Mouse (Mus musculus): Measurements from ENCODE around the gene Atf4. TPM values are rescaled to one million over a fixed set of nuclear protein-coding genes. Genes with fewer than 3 reads are reported as not detected.

The Atf4 gene
- 120 and 132 TPM in 2 replicates for polyA plus RNA-seq (2016; fragmentation: Nextera tagmentation; extraction: Ambion mirVana)

DNA sequence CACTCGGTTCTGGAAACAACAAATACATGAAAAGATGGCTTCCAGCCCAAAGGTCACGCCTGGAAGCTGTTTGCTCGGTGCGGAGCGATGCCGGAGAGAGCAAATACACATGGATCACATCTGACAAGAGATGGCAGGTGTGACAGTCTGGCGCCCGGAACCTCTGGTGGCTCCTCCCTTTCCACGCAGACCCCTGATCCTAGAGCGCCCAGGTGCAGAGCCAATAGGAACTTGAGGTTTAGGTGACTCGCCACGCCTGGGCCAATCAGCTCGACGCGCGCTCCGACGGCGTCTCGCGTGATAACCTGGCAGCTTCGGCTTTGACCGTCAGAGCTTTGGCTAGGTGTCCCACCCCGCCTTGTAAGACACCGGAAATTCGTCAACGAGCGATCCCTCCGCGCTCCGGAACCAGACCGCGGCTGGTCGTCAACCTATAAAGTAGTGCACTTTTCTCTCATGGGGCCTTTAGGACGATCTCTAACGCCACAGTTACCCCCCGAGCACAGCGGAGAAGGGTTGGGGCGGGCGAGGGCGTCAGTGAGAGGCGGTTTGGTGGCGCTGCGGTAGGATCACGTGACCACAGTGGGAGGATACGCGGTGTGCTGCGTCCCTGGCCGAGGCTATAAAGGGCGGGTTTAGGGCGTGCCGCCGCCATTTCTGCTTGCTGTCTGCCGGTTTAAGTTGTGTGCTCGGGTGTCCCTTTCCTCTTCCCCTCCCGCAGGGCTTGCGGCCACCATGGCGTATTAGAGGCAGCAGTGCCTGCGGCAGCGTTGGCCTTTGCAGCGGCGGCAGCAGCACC, at the start of gene Atf4:
Gene Atf4 (plus strand): TSS at position 338 of the 799 bp plus-strand sequence.
- H3K27me3 ChIP-seq (ENCODE audit: poor library complexity, severe bottlenecking), result no peaks in the 10 kb centered on the region

DNA sequence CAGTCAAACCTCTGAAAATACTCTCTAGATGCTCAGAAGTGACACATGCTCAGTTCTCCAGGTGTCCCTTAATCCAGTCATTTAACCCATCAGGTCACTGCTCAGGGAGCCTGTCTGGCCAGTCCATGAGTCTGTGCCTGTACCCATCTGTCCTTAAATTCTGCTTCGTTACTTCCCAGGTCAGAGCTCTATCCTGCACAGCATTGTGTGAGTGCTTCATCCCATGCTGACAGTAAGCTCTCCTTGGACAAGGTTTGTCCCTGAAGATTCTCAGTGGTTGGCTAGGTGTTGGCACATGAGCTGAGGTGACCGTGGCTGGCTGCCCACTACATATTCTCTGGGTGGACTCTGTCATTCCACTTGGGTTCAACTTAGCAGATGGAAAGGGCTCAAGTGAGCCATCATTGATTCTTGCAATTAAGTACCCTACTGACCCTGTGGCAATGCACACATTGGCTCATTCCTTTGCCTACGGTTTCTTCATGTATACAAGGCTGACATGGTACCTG, 48.9 kb upstream of the Atf4 start:
- no peak for DNase-seq (ENCODE audit: extremely low spot score, low spot score)

More for the DNA sequence above, at the start of gene Atf4:
- peak within 1 kb of the TSS; percentile 100 for H3K4me3 ChIP-seq
- no peaks in the 10 kb centered on the region for H3K9me3 ChIP-seq
- peak within 1 kb of the TSS; percentile 100 for H3K27ac ChIP-seq
- peak; percentile 98 for DNase-seq (ENCODE audit: extremely low spot score, low spot score)
- peaks cover 57% of the 10 kb centered on the region for H3K4me1 ChIP-seq
- 0% methylated on average over 62 of the region's 62 CpGs for WGBS
- peaks cover 70% of the 10 kb centered on the region for H3K36me3 ChIP-seq (replicated peaks)

GRCm38 (mm10) chr15:80208446-80208845, 46.5 kb upstream of the Atf4 start:
- Histone ChIP-seq H3K27ac (peak overlapping the region; percentile 5; the same call in 1 of the 2 replicates), H3K4me3 (no peak overlapping the region), H3K4me1 (peaks cover 14% of the 10 kb centered on the region), H3K9me3 (no peaks in the 10 kb centered on the region), H3K27me3 (ENCODE audit: poor library complexity, severe bottlenecking) (no peaks in the 10 kb centered on the region), H3K36me3 (replicated peaks) (peaks cover 29% of the 10 kb centered on the region)
- no peak for DNase-seq (ENCODE audit: extremely low spot score, low spot score)
- 15% methylated on average over 4 of the region's 4 CpGs for WGBS

More for the DNA sequence above, 48.9 kb upstream of the Atf4 start:
- Histone ChIP-seq H3K27me3 (ENCODE audit: poor library complexity, severe bottlenecking) (no peaks in the 10 kb centered on the region), H3K9me3 (no peaks in the 10 kb centered on the region), H3K4me3 (no peak overlapping the region), H3K4me1 (peaks cover 22% of the 10 kb centered on the region), H3K27ac (no peak overlapping the region), H3K36me3 (replicated peaks) (peaks cover 6% of the 10 kb centered on the region)
- WGBS, result 89% methylated on average over 3 of the region's 3 CpGs

- Histone ChIP-seq H3K9me3 (no peaks in the 10 kb centered on the region), H3K4me3 (no peak overlapping the region), H3K27ac (no peak overlapping the region), H3K36me3 (replicated peaks) (peaks cover 36% of the 10 kb centered on the region), H3K4me1 (peaks cover 13% of the 10 kb centered on the region), H3K27me3 (ENCODE audit: poor library complexity, severe bottlenecking) (no peaks in the 10 kb centered on the region)
- no peak for DNase-seq (ENCODE audit: extremely low spot score, low spot score)
Measured at GRCm38 (mm10) chr15:80213688-80214087, 41.3 kb upstream of the Atf4 start.

- H3K36me3 ChIP-seq (replicated peaks), result peaks cover 32% of the 10 kb centered on the region
Measured at GRCm38 (mm10) chr15:80215716-80216479, 39.1 kb upstream of the Atf4 start.

DNA sequence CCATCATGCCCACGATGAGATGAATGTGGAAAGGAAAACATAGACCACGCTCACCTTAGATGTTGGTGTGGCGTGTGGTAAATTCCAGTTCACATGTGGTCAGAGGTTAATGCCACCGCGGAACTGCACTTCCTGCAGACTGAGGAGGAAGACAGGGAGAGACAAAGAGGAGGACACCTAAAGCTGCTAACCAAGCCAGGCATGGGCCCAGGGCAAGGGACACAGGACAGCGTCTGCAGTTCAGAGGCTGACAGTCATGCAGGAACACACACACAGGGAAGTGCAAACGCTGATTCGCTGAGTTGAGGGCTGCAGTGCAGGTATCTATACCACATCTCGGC, 38.5 kb upstream of the Atf4 start:
- DNase-seq (ENCODE audit: extremely low spot score, low spot score), result no peak
- no peaks in the 10 kb centered on the region for H3K9me3 ChIP-seq
- H3K36me3 ChIP-seq (replicated peaks), result peaks cover 27% of the 10 kb centered on the region
- H3K4me3 ChIP-seq, result no peak overlapping the region
- H3K27ac ChIP-seq, result no peak overlapping the region
- no peaks in the 10 kb centered on the region for H3K27me3 ChIP-seq (ENCODE audit: poor library complexity, severe bottlenecking)
- WGBS, result 65% methylated on average over 9 of the region's 9 CpGs
- peaks cover 21% of the 10 kb centered on the region for H3K4me1 ChIP-seq

More at GRCm38 (mm10) chr15:80215716-80216479, 39.1 kb upstream of the Atf4 start:
- Histone ChIP-seq H3K4me1 (peaks cover 21% of the 10 kb centered on the region), H3K4me3 (no peak overlapping the region), H3K9me3 (no peaks in the 10 kb centered on the region), H3K27me3 (ENCODE audit: poor library complexity, severe bottlenecking) (no peaks in the 10 kb centered on the region), H3K27ac (no peak overlapping the region)
- 18% methylated on average over 10 of the region's 10 CpGs for WGBS
- DNase-seq (ENCODE audit: extremely low spot score, low spot score), result no peak

GRCm38 (mm10) chr15:80217476-80217875, 37.5 kb upstream of the Atf4 start:
- DNase-seq (ENCODE audit: extremely low spot score, low spot score), result no peak
- Histone ChIP-seq H3K9me3 (no peaks in the 10 kb centered on the region), H3K27ac (no peak overlapping the region), H3K4me1 (peaks cover 21% of the 10 kb centered on the region), H3K36me3 (replicated peaks) (peaks cover 16% of the 10 kb centered on the region), H3K4me3 (no peak overlapping the region), H3K27me3 (ENCODE audit: poor library complexity, severe bottlenecking) (no peaks in the 10 kb centered on the region)
- WGBS, result 91% methylated on average over 10 of the region's 10 CpGs

- H3K27me3 ChIP-seq (ENCODE audit: poor library complexity, severe bottlenecking), result no peaks in the 10 kb centered on the region
- DNase-seq (ENCODE audit: extremely low spot score, low spot score), result no peak
- 48% methylated on average over 14 of the region's 14 CpGs for WGBS
- H3K36me3 ChIP-seq (replicated peaks), result no peaks in the 10 kb centered on the region; the same call in 1 of the 2 replicates
- 0 out of 2 replicates have a peak overlapping the region, but pooled peaks have one; percentile 7 for H3K4me3 ChIP-seq
- peak overlapping the region; percentile 70 for H3K27ac ChIP-seq
- peaks cover 21% of the 10 kb centered on the region for H3K4me1 ChIP-seq
- H3K9me3 ChIP-seq, result no peaks in the 10 kb centered on the region
Measured at GRCm38 (mm10) chr15:80219211-80219610, 35.8 kb upstream of the Atf4 start.

DNA sequence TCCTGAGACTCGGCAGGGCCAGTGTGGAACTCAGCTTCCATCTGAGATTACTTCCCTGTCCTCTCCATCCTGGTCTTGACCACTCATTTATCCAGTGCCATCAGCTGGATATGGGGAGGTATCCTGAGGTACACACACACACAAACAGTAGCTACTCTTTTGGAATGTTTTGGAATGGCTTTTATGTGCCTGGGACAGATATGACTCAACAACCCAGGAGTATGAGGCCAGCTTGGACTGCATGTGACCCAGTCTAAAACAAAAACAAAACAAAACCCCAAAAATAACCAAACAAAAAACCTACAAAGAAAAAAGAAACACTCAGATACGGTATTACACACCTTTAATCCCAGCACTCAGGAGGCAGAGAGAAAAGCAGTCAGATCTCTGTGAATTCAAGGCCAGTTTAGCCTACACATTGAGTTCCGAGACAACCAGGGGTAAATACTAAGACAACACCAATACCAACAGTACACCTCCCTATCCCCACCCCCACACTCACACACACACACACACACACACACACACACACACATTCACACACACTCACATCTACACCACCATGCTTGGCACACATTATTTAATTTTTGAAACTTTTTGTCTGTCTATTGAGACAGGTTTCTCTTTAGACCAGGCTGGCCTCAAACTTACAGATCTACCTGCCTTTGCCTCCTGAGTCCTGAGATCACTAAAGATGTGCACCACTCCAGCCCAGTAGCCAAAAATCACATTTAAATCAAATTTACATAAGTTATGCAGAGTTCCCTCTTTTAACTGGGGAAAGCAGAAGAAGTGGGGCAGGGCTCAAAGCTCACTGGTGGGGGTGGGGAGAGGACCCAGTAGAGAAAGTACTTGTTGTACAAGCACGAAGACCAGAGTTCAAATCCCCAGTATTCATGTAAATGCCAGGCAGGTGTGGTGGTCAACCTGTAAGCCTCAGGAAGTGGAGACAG, 35.0 kb upstream of the Atf4 start:
- peaks cover 21% of the 10 kb centered on the region for H3K4me1 ChIP-seq
- H3K4me3 ChIP-seq, result no peak overlapping the region
- WGBS, result 77% methylated on average over 4 of the region's 4 CpGs
- H3K9me3 ChIP-seq, result no peaks in the 10 kb centered on the region
- no peaks in the 10 kb centered on the region for H3K27me3 ChIP-seq (ENCODE audit: poor library complexity, severe bottlenecking)
- no peaks in the 10 kb centered on the region for H3K36me3 ChIP-seq (replicated peaks)
- DNase-seq (ENCODE audit: extremely low spot score, low spot score), result no peak
- H3K27ac ChIP-seq, result peak overlapping the region; percentile 70

DNA sequence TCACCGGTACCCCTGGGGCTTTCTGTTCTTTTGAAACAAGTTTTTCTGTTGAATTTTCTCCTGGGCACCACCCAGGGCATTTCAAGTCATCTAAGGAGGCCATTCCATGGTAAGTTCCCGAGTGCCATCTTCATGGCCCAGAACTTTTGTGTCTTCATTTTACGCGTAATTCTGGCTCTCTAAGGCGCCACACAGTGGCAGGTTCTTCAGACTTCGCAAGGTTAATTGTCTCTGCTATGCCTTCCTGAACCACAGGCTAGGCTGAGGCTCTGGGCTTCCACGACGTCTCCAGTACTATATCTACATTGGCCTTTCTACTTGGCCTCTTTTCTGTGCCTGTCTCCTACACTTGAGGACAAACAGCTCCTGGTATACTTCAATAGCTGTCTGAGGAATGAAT, 34.0 kb upstream of the Atf4 start:
- H3K27me3 ChIP-seq (ENCODE audit: poor library complexity, severe bottlenecking), result no peaks in the 10 kb centered on the region
- no peak overlapping the region for H3K4me3 ChIP-seq
- peaks cover 15% of the 10 kb centered on the region for H3K4me1 ChIP-seq
- H3K27ac ChIP-seq, result no peak overlapping the region
- WGBS, result 73% methylated on average over 8 of the region's 8 CpGs
- DNase-seq (ENCODE audit: extremely low spot score, low spot score), result no peak
- no peaks in the 10 kb centered on the region for H3K9me3 ChIP-seq
- no peaks in the 10 kb centered on the region for H3K36me3 ChIP-seq (replicated peaks)

- H3K4me3 ChIP-seq, result no peak overlapping the region
- 91% methylated on average over 7 of the region's 7 CpGs for WGBS
- peaks cover 19% of the 10 kb centered on the region for H3K4me1 ChIP-seq
- H3K36me3 ChIP-seq (replicated peaks), result no peaks in the 10 kb centered on the region
- no peak for DNase-seq (ENCODE audit: extremely low spot score, low spot score)
- no peak overlapping the region for H3K27ac ChIP-seq
- no peaks in the 10 kb centered on the region for H3K9me3 ChIP-seq
- no peaks in the 10 kb centered on the region for H3K27me3 ChIP-seq (ENCODE audit: poor library complexity, severe bottlenecking)
Measured at GRCm38 (mm10) chr15:80223751-80224150, 31.2 kb upstream of the Atf4 start.

DNA sequence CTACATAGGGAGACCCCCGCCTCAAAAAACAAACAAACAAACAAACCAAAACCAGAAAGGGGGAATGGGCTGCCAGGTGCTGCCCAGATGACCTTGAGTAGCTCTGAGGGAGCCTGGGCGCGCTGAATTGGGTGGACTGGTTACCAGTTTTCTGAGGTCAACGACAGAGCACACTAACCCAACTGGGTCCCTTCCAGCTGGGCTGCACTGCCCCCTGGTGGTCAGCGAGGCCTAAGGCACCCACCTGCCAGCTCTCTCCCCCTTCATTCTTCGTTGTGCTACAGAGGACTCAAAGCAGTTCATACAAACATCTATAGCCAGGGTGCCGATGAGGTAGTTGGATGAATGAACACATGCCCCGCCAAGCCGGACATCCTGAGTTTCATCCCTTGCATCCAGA, 29.8 kb upstream of the Atf4 start:
- Histone ChIP-seq H3K27ac (no peak overlapping the region), H3K9me3 (no peaks in the 10 kb centered on the region), H3K4me1 (peaks cover 9% of the 10 kb centered on the region), H3K4me3 (no peak overlapping the region), H3K36me3 (replicated peaks) (no peaks in the 10 kb centered on the region), H3K27me3 (ENCODE audit: poor library complexity, severe bottlenecking) (no peaks in the 10 kb centered on the region)
- peak; percentile 81 for DNase-seq (ENCODE audit: extremely low spot score, low spot score)
- 24% methylated on average over 9 of the region's 9 CpGs for WGBS
